ENCODE assay signal across 25 mouse cellular contexts in genomic region chr6:38859819-38860218, GRCm38 (mm10). TPM values are rescaled to one million over a fixed set of nuclear protein-coding genes. Genes with fewer than 3 reads are reported as not detected.
DNase-seq lines count a peak whose midpoint lies in the region; ATAC-seq and TF ChIP-seq lines count a peak whose summit lies in the region.
"Had no signal": no experiment of that assay in that cellular context is flagged by ENCODE, and none has a peak within 500 bp of the region (broad histone marks: within the 10 kb centered on the region; RNA-seq: fewer than 3 reads in every experiment).

No protein-coding gene starts in this region.

- intact Hi-C loops in heart, postnatal 36 days (cut with DNase I) = loop anchor here (5.0 kb wide), 1 partner anchor 43 kb away; no protein-coding TSS in a partner anchor

- peaks cover 32% of the 10 kb centered on the region for H3K4me1 ChIP-seq in heart, embryonic 10.5 days
- H3K4me1 ChIP-seq in liver, adult 2 months (ENCODE audit: control insufficient read depth, insufficient read depth, low read length) = peaks cover 31% of the 10 kb centered on the region
- H3K4me1 ChIP-seq in liver, postnatal 0 days (ENCODE audit: insufficient read depth) = peaks cover 29% of the 10 kb centered on the region
- peaks cover 83% of the 10 kb centered on the region for H3K4me1 ChIP-seq in liver, embryonic 12.5 days
- H3K4me1 ChIP-seq in liver, embryonic 13.5 days (replicated peaks) = peaks cover 84% of the 10 kb centered on the region
- H3K4me1 ChIP-seq: embryonic facial prominence, embryonic 15.5 days had no signal

- H3K4me3 ChIP-seq in heart, embryonic 10.5 days = no peak overlapping the region
- H3K4me3 ChIP-seq in liver, adult 2 months (ENCODE audit: insufficient read depth, low read depth, low read length) = no peak overlapping the region
- no peak overlapping the region for H3K4me3 ChIP-seq in liver, postnatal 0 days (ENCODE audit: low read depth, low read length)
- no peak overlapping the region for H3K4me3 ChIP-seq in liver, embryonic 12.5 days
- H3K4me3 ChIP-seq in liver, embryonic 13.5 days (replicated peaks) = no peak overlapping the region
- H3K4me3 ChIP-seq: embryonic facial prominence, embryonic 13.5 days; embryonic facial prominence, embryonic 15.5 days; erythroblast, embryonic 14.5 days; forebrain, embryonic 10.5 days; forebrain, embryonic 12.5 days had no signal

- no peak overlapping the region for H3K9ac ChIP-seq in liver, adult 2 months (ENCODE audit: low read depth, low read length)
- H3K9ac ChIP-seq in liver, postnatal 0 days (replicated peaks) = no peak overlapping the region
- H3K9ac ChIP-seq in liver, embryonic 12.5 days = no peak overlapping the region
- peak overlapping the region; percentile 29; the same call in 1 of the 2 replicates for H3K9ac ChIP-seq in liver, embryonic 13.5 days
- H3K9ac ChIP-seq: embryonic facial prominence, embryonic 13.5 days; embryonic facial prominence, embryonic 15.5 days; forebrain, embryonic 12.5 days had no signal

- ATAC-seq in liver, postnatal 0 days = no peak
- no peak for ATAC-seq in liver, embryonic 12.5 days
- ATAC-seq in liver, embryonic 13.5 days (ENCODE audit: low read depth) = no peak
- ATAC-seq: forebrain, embryonic 14.5 days; forebrain, embryonic 16.5 days had no signal

- no peaks in the 10 kb centered on the region for H3K36me3 ChIP-seq in heart, embryonic 10.5 days
- H3K36me3 ChIP-seq in liver, adult 2 months (ENCODE audit: control insufficient read depth, insufficient read depth, low read length) = no peaks in the 10 kb centered on the region
- H3K36me3 ChIP-seq in liver, postnatal 0 days (replicated peaks; ENCODE audit: insufficient read depth, low read length) = no peaks in the 10 kb centered on the region
- H3K36me3 ChIP-seq in liver, embryonic 12.5 days = peaks cover 9% of the 10 kb centered on the region
- peaks cover 5% of the 10 kb centered on the region for H3K36me3 ChIP-seq in liver, embryonic 13.5 days
- H3K36me3 ChIP-seq: embryonic facial prominence, embryonic 13.5 days; embryonic facial prominence, embryonic 15.5 days; forebrain, embryonic 10.5 days; forebrain, embryonic 12.5 days had no signal

- DNase-seq in heart, embryonic 10.5 days (ENCODE audit: low spot score) = peak; percentile 66
- no peak for DNase-seq in heart, postnatal 36 days
- no peak for DNase-seq in liver, adult 2 months (ENCODE audit: extremely low read depth, low read depth, low spot score)
- DNase-seq in liver, postnatal 0 days = no peak
- DNase-seq in liver, embryonic 13.5 days = no peak
- no peak for DNase-seq in cerebellum, adult 9-11 months
- DNase-seq in cerebellum, postnatal 10 days = no peak
- DNase-seq: adrenal gland, adult 2 months; adrenal gland, postnatal 10 days; adrenal gland, postnatal 25 days; cerebellum, adult 11 months; cerebellum, adult 18-20 months; cerebellum, adult 8-10 months; cerebellum, postnatal 14 days; cerebellum, postnatal 36 days; embryo, embryonic 11 days had no signal

- no peak for TF ChIP-seq POLR2A in liver, adult 2 months (IDR thresholded peaks at IDR 0.05; ENCODE audit: extremely low read depth, insufficient read depth, low read length)

- WGBS in heart, embryonic 10.5 days = 100% methylated on average over 1 of the region's 1 CpGs
- 92% methylated on average over 1 of the region's 1 CpGs for WGBS in liver, adult 2 months
- 96% methylated on average over 1 of the region's 1 CpGs for WGBS in liver, postnatal 0 days (ENCODE audit: insufficient replicate concordance)
- 94% methylated on average over 1 of the region's 1 CpGs for WGBS in liver, embryonic 12.5 days (ENCODE audit: insufficient replicate concordance)
- WGBS in liver, embryonic 13.5 days (ENCODE audit: insufficient replicate concordance) = 87% methylated on average over 1 of the region's 1 CpGs

- H3K4me2 ChIP-seq in liver, postnatal 0 days (ENCODE audit: low read depth, low read length) = no peak overlapping the region
- H3K4me2 ChIP-seq in liver, embryonic 12.5 days = no peak overlapping the region
- no peak overlapping the region for H3K4me2 ChIP-seq in liver, embryonic 13.5 days
- H3K4me2 ChIP-seq: embryonic facial prominence, embryonic 13.5 days; embryonic facial prominence, embryonic 15.5 days; forebrain, embryonic 12.5 days had no signal

- no peak for TF ChIP-seq EP300 in liver, postnatal 0 days (IDR thresholded peaks at IDR 0.05; ENCODE audit: low read depth)

- no peaks in the 10 kb centered on the region for H3K9me3 ChIP-seq in heart, embryonic 10.5 days
- no peaks in the 10 kb centered on the region for H3K9me3 ChIP-seq in liver, postnatal 0 days (ENCODE audit: low read length)
- no peaks in the 10 kb centered on the region for H3K9me3 ChIP-seq in liver, embryonic 12.5 days (replicated peaks)
- H3K9me3 ChIP-seq in liver, embryonic 13.5 days (replicated peaks) = no peaks in the 10 kb centered on the region
- H3K9me3 ChIP-seq: embryonic facial prominence, embryonic 13.5 days; embryonic facial prominence, embryonic 15.5 days; forebrain, embryonic 10.5 days; forebrain, embryonic 12.5 days had no signal

- peaks cover 31% of the 10 kb centered on the region for H3K79me2 ChIP-seq in liver, adult 2 months (ENCODE audit: control insufficient read depth, insufficient read depth, low read length)

- no peaks in the 10 kb centered on the region for H3K27me3 ChIP-seq in heart, embryonic 10.5 days (ENCODE audit: insufficient read depth, poor library complexity, severe bottlenecking)
- no peaks in the 10 kb centered on the region for H3K27me3 ChIP-seq in liver, adult 2 months (ENCODE audit: control insufficient read depth, insufficient read depth, low read length)
- no peaks in the 10 kb centered on the region for H3K27me3 ChIP-seq in liver, postnatal 0 days (ENCODE audit: insufficient read depth, low read length)
- no peaks in the 10 kb centered on the region for H3K27me3 ChIP-seq in liver, embryonic 12.5 days (replicated peaks)
- no peaks in the 10 kb centered on the region for H3K27me3 ChIP-seq in liver, embryonic 13.5 days
- H3K27me3 ChIP-seq: embryonic facial prominence, embryonic 13.5 days; embryonic facial prominence, embryonic 15.5 days; forebrain, embryonic 12.5 days had no signal

- H3K27ac ChIP-seq in heart, embryonic 10.5 days = no peak overlapping the region
- peak overlapping the region; percentile 51 for H3K27ac ChIP-seq in liver, adult 2 months (replicated peaks; ENCODE audit: insufficient read depth, low read depth, low read length)
- no peak overlapping the region; the same call in 1 of the 2 replicates for H3K27ac ChIP-seq in liver, postnatal 0 days (ENCODE audit: low read depth)
- H3K27ac ChIP-seq in liver, embryonic 12.5 days = peak overlapping the region; percentile 50; the same call in 1 of the 2 replicates
- H3K27ac ChIP-seq in liver, embryonic 13.5 days = peak overlapping the region; percentile 59
- H3K27ac ChIP-seq: embryonic facial prominence, embryonic 13.5 days; embryonic facial prominence, embryonic 15.5 days; forebrain, embryonic 10.5 days; forebrain, embryonic 12.5 days had no signal

- TF ChIP-seq CTCF in liver, adult 2 months (IDR thresholded peaks at IDR 0.05; ENCODE audit: low read depth, low read length) = no peak
- TF ChIP-seq CTCF in liver, postnatal 0 days (IDR thresholded peaks at IDR 0.05; ENCODE audit: low read depth) = no peak

RNA-seq across cellular contexts. Expression of gene Tbxas1, which starts 15.4 kb away (rescaled TPM):
- polyA plus RNA-seq in heart, embryonic 10.5 days (2016; fragmentation: Nextera tagmentation; extraction: Ambion mirVana) = 1.4 and 1.5 TPM in 2 replicates
- 1 to 10 TPM; 2.1 TPM for total RNA-seq in heart, postnatal 36 days (2021)
- 3.5 and 4.9 TPM in 2 replicates for total RNA-seq in liver, adult 2 months (2014; rRNA removed)
- 0.61 and 1.1 TPM in 2 replicates for polyA plus RNA-seq in liver, adult 2 months (2012; rRNA removed)
- polyA plus RNA-seq in liver, postnatal 0 days (2015; fragmentation: Nextera tagmentation; extraction: Ambion mirVana) = 10.3 and 10.6 TPM in 2 replicates
- polyA plus RNA-seq in liver, embryonic 12.5 days (2016; fragmentation: Nextera tagmentation; extraction: Ambion mirVana) = 11.3 and 12.9 TPM in 2 replicates
- polyA plus RNA-seq in liver, embryonic 13.5 days (2015; fragmentation: Nextera tagmentation; extraction: Ambion mirVana) = 11.4 and 12.2 TPM in 2 replicates
- total RNA-seq: ES-E14 had no signal

RNA-seq across cellular contexts. Expression of gene Hipk2, which starts 16.1 kb away (rescaled TPM):
- 15.9 and 20.1 TPM in 2 replicates for polyA plus RNA-seq in heart, embryonic 10.5 days (2016; fragmentation: Nextera tagmentation; extraction: Ambion mirVana)
- 100 to 1,000 TPM in 1 of 2 experiments, 10 to 100 TPM in 1; 92.1 to 101 TPM for total RNA-seq in heart, postnatal 36 days (2021)
- total RNA-seq in liver, adult 2 months (2014; rRNA removed) = 8.5 and 10.4 TPM in 2 replicates
- 22.2 and 23.5 TPM in 2 replicates for polyA plus RNA-seq in liver, adult 2 months (2012; rRNA removed)
- polyA plus RNA-seq in liver, postnatal 0 days (2015; fragmentation: Nextera tagmentation; extraction: Ambion mirVana) = 9.6 and 9.7 TPM in 2 replicates
- 26.8 and 28.9 TPM in 2 replicates for polyA plus RNA-seq in liver, embryonic 12.5 days (2016; fragmentation: Nextera tagmentation; extraction: Ambion mirVana)
- 20.1 and 20.4 TPM in 2 replicates for polyA plus RNA-seq in liver, embryonic 13.5 days (2015; fragmentation: Nextera tagmentation; extraction: Ambion mirVana)

Comparison
In these comparisons a context has a peak if more than half of its experiments do, and no peak if none do; other contexts are left out.
1. H3K27ac ChIP-seq: peak in liver, adult 2 months (single experiment), liver, embryonic 12.5 days (single experiment) and liver, embryonic 13.5 days (single experiment); none in heart, embryonic 10.5 days (single experiment) and liver, postnatal 0 days (single experiment).